12 mouse cellular contexts compared by ENCODE assay signal in genomic region chr13:38353420-38354255, GRCm38 (mm10). TPM values are rescaled to one million over a fixed set of nuclear protein-coding genes. Genes with fewer than 3 reads are reported as not detected.
DNase-seq lines count a peak whose midpoint lies in the region; ATAC-seq and TF ChIP-seq lines count a peak whose summit lies in the region.
"Had no signal": no experiment of that assay in that cellular context is flagged by ENCODE, and none has a peak within 500 bp of the region (broad histone marks: within the 10 kb centered on the region; RNA-seq: fewer than 3 reads in every experiment).

No protein-coding gene starts in this region.

- no peak overlapping the region for H3K9ac ChIP-seq in liver, postnatal 0 days (replicated peaks)
- H3K9ac ChIP-seq: forebrain, embryonic 12.5 days; limb, embryonic 12.5 days had no signal

- peaks cover 11% of the 10 kb centered on the region; the same call in 1 of the 2 replicates for H3K4me1 ChIP-seq in brown adipose tissue, adult 24 weeks (ENCODE audit: control insufficient read depth, insufficient read depth, insufficient read length, low read length)
- H3K4me1 ChIP-seq in heart, embryonic 10.5 days, result peaks cover 20% of the 10 kb centered on the region
- peaks cover 9% of the 10 kb centered on the region for H3K4me1 ChIP-seq in liver, postnatal 0 days (ENCODE audit: insufficient read depth)

- WGBS in heart, embryonic 10.5 days, result 54% methylated on average over 24 of the region's 24 CpGs
- 33% methylated on average over 24 of the region's 24 CpGs for WGBS in liver, postnatal 0 days (ENCODE audit: insufficient replicate concordance)

- no peak for TF ChIP-seq EP300 in liver, postnatal 0 days (IDR thresholded peaks at IDR 0.05; ENCODE audit: low read depth)

- no peak for TF ChIP-seq CTCF in liver, postnatal 0 days (IDR thresholded peaks at IDR 0.05; ENCODE audit: low read depth)

- peak; percentile 49 for DNase-seq in kidney, adult 9 months
- DNase-seq in kidney, postnatal 36 days, result no peak
- DNase-seq in heart, embryonic 10.5 days (ENCODE audit: low spot score), result no peak
- no peak for DNase-seq in liver, postnatal 0 days
- no peak for DNase-seq in thymus, postnatal 10 days (ENCODE audit: low spot score in 2 of 2)
- DNase-seq in right cerebral cortex, postnatal 14 days, result no peak
- DNase-seq: cerebellum, adult 8-10 months; retina, postnatal 1 day; thymus, postnatal 25 days had no signal

- H3K4me2 ChIP-seq in liver, postnatal 0 days (ENCODE audit: low read depth, low read length), result peak overlapping the region; percentile 10; the same call in 1 of the 2 replicates
- H3K4me2 ChIP-seq: forebrain, embryonic 12.5 days; limb, embryonic 12.5 days had no signal

- H3K27ac ChIP-seq in brown adipose tissue, adult 24 weeks (replicated peaks; ENCODE audit: low read depth, low read length), result peak overlapping the region; percentile 60
- H3K27ac ChIP-seq in heart, embryonic 10.5 days, result 0 out of 2 replicates have a peak overlapping the region, but pooled peaks have one; percentile 1
- no peak overlapping the region for H3K27ac ChIP-seq in liver, postnatal 0 days (ENCODE audit: low read depth)
- H3K27ac ChIP-seq: forebrain, embryonic 12.5 days; limb, embryonic 12.5 days had no signal

- 0 out of 2 replicates have a peak, but pooled peaks cover 2% of the 10 kb centered on the region for H3K27me3 ChIP-seq in heart, embryonic 10.5 days (ENCODE audit: insufficient read depth, poor library complexity, severe bottlenecking)
- H3K27me3 ChIP-seq in liver, postnatal 0 days (ENCODE audit: insufficient read depth, low read length), result 0 out of 2 replicates have a peak, but pooled peaks cover 4% of the 10 kb centered on the region

- no peaks in the 10 kb centered on the region for H3K36me3 ChIP-seq in heart, embryonic 10.5 days
- no peaks in the 10 kb centered on the region for H3K36me3 ChIP-seq in liver, postnatal 0 days (replicated peaks; ENCODE audit: insufficient read depth, low read length)
- H3K36me3 ChIP-seq: forebrain, embryonic 12.5 days; limb, embryonic 12.5 days had no signal

- ATAC-seq in liver, postnatal 0 days, result no peak

- H3K4me3 ChIP-seq in brown adipose tissue, adult 24 weeks (ENCODE audit: insufficient read depth, low read depth, low read length), result no peak overlapping the region; the same call in 1 of the 2 replicates
- H3K4me3 ChIP-seq in heart, embryonic 10.5 days, result no peak overlapping the region
- no peak overlapping the region for H3K4me3 ChIP-seq in liver, postnatal 0 days (ENCODE audit: low read depth, low read length)
- H3K4me3 ChIP-seq: forebrain, embryonic 12.5 days; limb, embryonic 12.5 days had no signal

- H3K9me3 ChIP-seq in heart, embryonic 10.5 days, result no peaks in the 10 kb centered on the region
- no peaks in the 10 kb centered on the region for H3K9me3 ChIP-seq in liver, postnatal 0 days (ENCODE audit: low read length)
- H3K9me3 ChIP-seq: forebrain, embryonic 12.5 days; limb, embryonic 12.5 days had no signal

RNA-seq across cellular contexts. Expression of gene Bmp6, which starts 8.7 kb away (rescaled TPM):
- 6.3 and 8.2 TPM in 2 replicates for polyA plus RNA-seq in brown adipose tissue, adult 24 weeks (2012; ENCODE audit: insufficient read depth, insufficient read length, missing spikeins)
- 1.1 and 2.1 TPM in 2 replicates for polyA plus RNA-seq in heart, embryonic 10.5 days (2016; fragmentation: Nextera tagmentation; extraction: Ambion mirVana)
- 0.31 and 0.33 TPM in 2 replicates for polyA plus RNA-seq in liver, postnatal 0 days (2015; fragmentation: Nextera tagmentation; extraction: Ambion mirVana)
